Mouse (Mus musculus): ENCODE measurements around the gene Sdc1. TPM values are rescaled to one million over a fixed set of nuclear protein-coding genes. Genes with fewer than 3 reads are reported as not detected.

Sdc1 gene
- total and polyA plus RNA-seq, 3 experiments = 1.7 to 5.3 (median 2.6) TPM

DNA sequence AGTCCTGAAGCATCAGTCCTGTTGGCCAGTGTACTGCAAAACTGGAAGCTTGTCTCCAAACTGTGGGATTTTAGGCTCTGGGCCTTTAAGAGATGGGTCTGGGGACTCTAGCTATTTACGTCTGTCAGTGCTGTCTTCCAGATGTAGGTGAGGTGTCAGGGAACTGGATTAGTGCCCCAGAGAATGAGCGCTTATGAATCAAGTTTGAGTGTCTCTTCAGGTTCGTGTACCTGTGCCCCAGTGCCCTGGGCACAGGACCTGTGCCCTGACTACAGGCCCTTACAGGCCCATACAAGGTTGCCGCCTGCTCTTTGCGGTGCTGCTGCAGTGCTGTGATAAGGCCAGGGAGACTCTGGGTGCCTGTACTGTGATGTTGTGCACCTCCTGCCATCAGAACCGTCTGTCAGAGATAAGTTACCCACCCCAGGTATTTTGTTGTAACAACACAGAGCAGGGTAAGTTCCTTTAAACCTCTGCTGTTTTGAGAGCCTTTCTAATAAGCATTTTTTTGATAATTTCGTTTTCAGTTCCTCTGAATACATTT lies 69.7 kb downstream of the Sdc1 start:
- in situ Hi-C loops (cut with MboI; ENCODE audit: low pct_ligation_motif_present, low pct_unique_long_range_greater_than_20kb, low sequenced_read_pairs) = no loop called here
- DNase-seq (ENCODE audit: extremely low read depth) = no peak
- no peak overlapping the region for H3K4me3 ChIP-seq (replicated peaks in 1 of 3; ENCODE audit: low read depth in 2 of 3, low read length in 2 of 3, poor library complexity in 1 of 3)
- H3K4me2 ChIP-seq (ENCODE audit: insufficient read depth, low read depth, poor library complexity, severe bottlenecking) = no peak overlapping the region
- no peaks in the 10 kb centered on the region for H3K27me3 ChIP-seq (replicated peaks)
- dilution Hi-C loops (cut with MboI; ENCODE audit: extremely low pct_ligation_motif_present, extremely low pct_unique_long_range_greater_than_20kb, low sequenced_read_pairs) = no loop called here
- H3K9ac ChIP-seq (ENCODE audit: insufficient read depth, low read depth) = no peak overlapping the region
- peaks cover 11 to 33% of the 10 kb centered on the region in 2 experiments for H3K4me1 ChIP-seq (ENCODE audit: control insufficient read depth in 1 of 2, insufficient read depth in 2 of 2)
- no peaks in the 10 kb centered on the region for H3K79me2 ChIP-seq (replicated peaks; ENCODE audit: control insufficient read depth, extremely low read depth, insufficient read depth, poor library complexity, severe bottlenecking)
- H3K36me3 ChIP-seq (replicated peaks in 1 of 2; ENCODE audit: control insufficient read depth in 1 of 2, insufficient read depth in 1 of 2, low read length in 1 of 2) = no peaks in the 10 kb centered on the region
- no peaks in the 10 kb centered on the region for H3K9me3 ChIP-seq (replicated peaks; ENCODE audit: low read length)
- H3K27ac ChIP-seq (ENCODE audit: insufficient read depth, low read depth) = no peak overlapping the region
- no peak for TF ChIP-seq JUN (IDR thresholded peaks at IDR 0.05; ENCODE audit: insufficient read depth, low read depth, low read length)
- no peak for TF ChIP-seq TCF12 (IDR thresholded peaks at IDR 0.05; ENCODE audit: low read depth, low read length)
- no peak for TF ChIP-seq SMC3 (IDR thresholded peaks at IDR 0.05; ENCODE audit: low read depth, low read length)
- TF ChIP-seq E2F4 (IDR thresholded peaks at IDR 0.05; ENCODE audit: insufficient replicate concordance, low read depth, low read length) = no peak
- TF ChIP-seq TBP (conservative IDR thresholded peaks at IDR 0.05; ENCODE audit: low read depth, low read length) = no peak
- TF ChIP-seq ZNF384 (IDR thresholded peaks at IDR 0.05; ENCODE audit: low read depth, low read length) = peak; percentile 75

DNA sequence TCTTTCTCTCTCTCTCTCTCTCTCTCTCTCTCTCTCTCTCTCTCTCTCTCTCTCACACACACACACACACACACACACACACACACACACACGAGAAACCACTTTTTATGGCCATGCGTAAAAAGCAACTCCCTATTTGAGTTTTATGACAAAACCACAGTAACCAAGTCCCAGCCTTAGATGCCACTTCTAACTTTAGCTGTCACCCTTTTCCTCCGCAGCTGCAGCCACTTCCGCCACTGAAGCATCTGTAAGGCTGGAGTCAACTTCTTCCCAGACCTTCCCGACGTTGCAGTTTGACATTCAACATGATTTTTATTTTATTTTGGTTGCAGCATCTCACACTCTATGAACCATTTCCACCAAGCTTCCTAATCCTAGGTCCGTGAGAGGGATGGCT lies 71.6 kb downstream of the Sdc1 start:
- in situ Hi-C loops (cut with MboI; ENCODE audit: low pct_ligation_motif_present, low pct_unique_long_range_greater_than_20kb, low sequenced_read_pairs) = no loop called here
- Histone ChIP-seq H3K4me2 (ENCODE audit: insufficient read depth, low read depth, poor library complexity, severe bottlenecking) (no peak overlapping the region), H3K9ac (ENCODE audit: insufficient read depth, low read depth) (no peak overlapping the region), H3K9me3 (replicated peaks; ENCODE audit: low read length) (no peaks in the 10 kb centered on the region), H3K4me3 (replicated peaks in 1 of 3; ENCODE audit: low read depth in 2 of 3, low read length in 2 of 3, poor library complexity in 1 of 3) (no peak overlapping the region), H3K79me2 (replicated peaks; ENCODE audit: control insufficient read depth, extremely low read depth, insufficient read depth, poor library complexity, severe bottlenecking) (no peaks in the 10 kb centered on the region), H3K4me1 (ENCODE audit: control insufficient read depth in 1 of 2, insufficient read depth in 2 of 2) (peaks cover 16 to 50% of the 10 kb centered on the region in 2 experiments), H3K36me3 (replicated peaks in 1 of 2; ENCODE audit: control insufficient read depth in 1 of 2, insufficient read depth in 1 of 2, low read length in 1 of 2) (no peaks in the 10 kb centered on the region), H3K27ac (ENCODE audit: insufficient read depth, low read depth) (no peak overlapping the region), H3K27me3 (replicated peaks) (no peaks in the 10 kb centered on the region)
- DNase-seq (ENCODE audit: extremely low read depth) = peak; percentile 26
- peak; percentile 37; the same call in 1 of the 2 replicates for TF ChIP-seq TCF12 (IDR thresholded peaks at IDR 0.05; ENCODE audit: low read depth, low read length)
- peak; percentile 24; the same call in 1 of the 2 replicates for TF ChIP-seq ETS1 (conservative IDR thresholded peaks at IDR 0.05; ENCODE audit: low read depth, low read length)
- TF ChIP-seq SIN3A (IDR thresholded peaks at IDR 0.05; ENCODE audit: low read length) = no peak
- TF ChIP-seq ZNF384 (IDR thresholded peaks at IDR 0.05; ENCODE audit: low read depth, low read length) = no peak
- peak; percentile 36; the same call in 1 of the 2 replicates for TF ChIP-seq MEF2A (IDR thresholded peaks at IDR 0.05; ENCODE audit: borderline replicate concordance, low read depth, low read length)
- dilution Hi-C loops (cut with MboI; ENCODE audit: extremely low pct_ligation_motif_present, extremely low pct_unique_long_range_greater_than_20kb, low sequenced_read_pairs) = no loop called here

Other genes starting within 250 kb of the Sdc1 start
- not detected in 2 replicates for gene Slc7a15, start 172.3 kb upstream of the Sdc1 start, total RNA-seq (2012; rRNA removed)
- gene Slc7a15, start 172.3 kb upstream of the Sdc1 start, total RNA-seq (2014; rRNA removed) = not detected in 2 replicates
- gene Slc7a15, start 172.3 kb upstream of the Sdc1 start, polyA plus RNA-seq (2012; ENCODE audit: insufficient read length, low read depth) = not detected in 2 replicates
- gene Pum2, start 97.2 kb upstream of the Sdc1 start, total RNA-seq (2012; rRNA removed) = 52.9 and 61.0 TPM in 2 replicates
- 90.2 and 97.5 TPM in 2 replicates for gene Pum2, start 97.2 kb upstream of the Sdc1 start, total RNA-seq (2014; rRNA removed)
- 62.7 and 75.4 TPM in 2 replicates for gene Pum2, start 97.2 kb upstream of the Sdc1 start, polyA plus RNA-seq (2012; ENCODE audit: insufficient read length, low read depth)
- gene Laptm4a, start 150.3 kb downstream of the Sdc1 start, total RNA-seq (2012; rRNA removed) = 43.6 and 48.3 TPM in 2 replicates
- 62.6 and 64.5 TPM in 2 replicates for gene Laptm4a, start 150.3 kb downstream of the Sdc1 start, total RNA-seq (2014; rRNA removed)
- gene Laptm4a, start 150.3 kb downstream of the Sdc1 start, polyA plus RNA-seq (2012; ENCODE audit: insufficient read length, low read depth) = 65.2 and 73.8 TPM in 2 replicates
- gene Matn3, start 176.6 kb downstream of the Sdc1 start, total RNA-seq (2012; rRNA removed) = not detected in 2 replicates
- not detected in 2 replicates for gene Matn3, start 176.6 kb downstream of the Sdc1 start, total RNA-seq (2014; rRNA removed)
- not detected in 2 replicates for gene Matn3, start 176.6 kb downstream of the Sdc1 start, polyA plus RNA-seq (2012; ENCODE audit: insufficient read length, low read depth)
- gene Wdr35, start 202.6 kb downstream of the Sdc1 start, total RNA-seq (2012; rRNA removed) = 6.6 and 7.4 TPM in 2 replicates
- gene Wdr35, start 202.6 kb downstream of the Sdc1 start, total RNA-seq (2014; rRNA removed) = 5.9 TPM in 2 replicates
- gene Wdr35, start 202.6 kb downstream of the Sdc1 start, polyA plus RNA-seq (2012; ENCODE audit: insufficient read length, low read depth) = 8.8 and 10.7 TPM in 2 replicates

Data from CH12.LX (cell line).